Mouse (Mus musculus): Measurements from ENCODE around the gene Plxna2. TPM values are rescaled to one million over a fixed set of nuclear protein-coding genes. Genes with fewer than 3 reads are reported as not detected.

The Plxna2 gene
- polyA plus RNA-seq, 1 experiment from 2014 or later: 72.1 TPM

- H3K27me3 ChIP-seq: no peaks in the 10 kb centered on the region
- peak overlapping the region; percentile 77 for H3K4me2 ChIP-seq (replicated peaks)
- H3K4me1 ChIP-seq: peaks cover 93% of the 10 kb centered on the region
- peak overlapping the region; percentile 84; the same call in 1 of the 2 replicates for H3K4me3 ChIP-seq
- no peaks in the 10 kb centered on the region for H3K9me3 ChIP-seq
- WGBS: 84% methylated on average over 2 of the region's 2 CpGs
- H3K36me3 ChIP-seq: no peaks in the 10 kb centered on the region
- H3K9ac ChIP-seq (replicated peaks): no peak overlapping the region
- H3K27ac ChIP-seq (replicated peaks): no peak overlapping the region
- ATAC-seq (replicated peaks): no peak
These were observed 8.1 kb downstream of the Plxna2 start for GRCm38 (mm10) chr1:194626109-194626508.

- peaks cover 98% of the 10 kb centered on the region for H3K4me1 ChIP-seq
- no peak overlapping the region for H3K4me3 ChIP-seq
- H3K4me2 ChIP-seq (replicated peaks): peak overlapping the region; percentile 77
- no peaks in the 10 kb centered on the region for H3K36me3 ChIP-seq
- H3K27me3 ChIP-seq: no peaks in the 10 kb centered on the region
- H3K9ac ChIP-seq (replicated peaks): no peak overlapping the region
- H3K9me3 ChIP-seq: no peaks in the 10 kb centered on the region
- ATAC-seq (replicated peaks): no peak
- no peak overlapping the region for H3K27ac ChIP-seq (replicated peaks)
These were observed 9.3 kb downstream of the Plxna2 start for GRCm38 (mm10) chr1:194627286-194627685.

GRCm38 (mm10) chr1:194629135-194629689, 11.2 kb downstream of the Plxna2 start:
- Histone ChIP-seq H3K27me3 (no peaks in the 10 kb centered on the region), H3K36me3 (no peaks in the 10 kb centered on the region), H3K4me1 (peaks cover 100% of the 10 kb centered on the region), H3K4me3 (0 out of 2 replicates have a peak overlapping the region, but pooled peaks have one; percentile 2), H3K9ac (replicated peaks) (0 out of 2 replicates have a peak overlapping the region, but pooled peaks have one; percentile 19), H3K4me2 (replicated peaks) (peak overlapping the region; percentile 77), H3K9me3 (no peaks in the 10 kb centered on the region), H3K27ac (replicated peaks) (peak overlapping the region; percentile 65)
- ATAC-seq (replicated peaks): peak; percentile 41; the same call in 1 of the 2 replicates
- 11% methylated on average over 2 of the region's 2 CpGs for WGBS

- 17% methylated on average over 1 of the region's 1 CpGs for WGBS
- Histone ChIP-seq H3K9me3 (no peaks in the 10 kb centered on the region), H3K27ac (replicated peaks) (peak overlapping the region; percentile 69), H3K4me2 (replicated peaks) (0 out of 2 replicates have a peak overlapping the region, but pooled peaks have one; percentile 2), H3K36me3 (no peaks in the 10 kb centered on the region), H3K4me3 (no peak overlapping the region), H3K27me3 (no peaks in the 10 kb centered on the region), H3K4me1 (peaks cover 100% of the 10 kb centered on the region), H3K9ac (replicated peaks) (no peak overlapping the region)
- peak; percentile 53 for ATAC-seq (replicated peaks)
These were observed 12.6 kb downstream of the Plxna2 start for GRCm38 (mm10) chr1:194630498-194631056.

GRCm38 (mm10) chr1:194631574-194631973, 13.6 kb downstream of the Plxna2 start:
- Histone ChIP-seq H3K27ac (replicated peaks) (no peak overlapping the region), H3K4me3 (no peak overlapping the region), H3K36me3 (no peaks in the 10 kb centered on the region), H3K4me1 (peaks cover 99% of the 10 kb centered on the region), H3K4me2 (replicated peaks) (no peak overlapping the region), H3K27me3 (no peaks in the 10 kb centered on the region), H3K9ac (replicated peaks) (no peak overlapping the region), H3K9me3 (no peaks in the 10 kb centered on the region)
- WGBS: 63% methylated on average over 1 of the region's 1 CpGs
- ATAC-seq (replicated peaks): no peak

- Histone ChIP-seq H3K4me1 (peaks cover 99% of the 10 kb centered on the region), H3K4me3 (no peak overlapping the region), H3K27me3 (no peaks in the 10 kb centered on the region), H3K9ac (replicated peaks) (no peak overlapping the region), H3K36me3 (no peaks in the 10 kb centered on the region), H3K4me2 (replicated peaks) (no peak overlapping the region), H3K9me3 (no peaks in the 10 kb centered on the region), H3K27ac (replicated peaks) (no peak overlapping the region)
- ATAC-seq (replicated peaks): no peak
- 87% methylated on average over 1 of the region's 1 CpGs for WGBS
These were observed 14.0 kb downstream of the Plxna2 start for GRCm38 (mm10) chr1:194632029-194632428.

- Histone ChIP-seq H3K36me3 (no peaks in the 10 kb centered on the region), H3K9ac (replicated peaks) (no peak overlapping the region), H3K4me1 (peaks cover 98% of the 10 kb centered on the region), H3K4me2 (replicated peaks) (no peak overlapping the region), H3K9me3 (no peaks in the 10 kb centered on the region), H3K27me3 (no peaks in the 10 kb centered on the region), H3K4me3 (no peak overlapping the region), H3K27ac (replicated peaks) (0 out of 2 replicates have a peak overlapping the region, but pooled peaks have one; percentile 2)
- ATAC-seq (replicated peaks): no peak
- 44% methylated on average over 1 of the region's 1 CpGs for WGBS
These were observed 17.4 kb downstream of the Plxna2 start for GRCm38 (mm10) chr1:194635411-194635810.

- no peaks in the 10 kb centered on the region for H3K36me3 ChIP-seq
- H3K4me1 ChIP-seq: peaks cover 98% of the 10 kb centered on the region
- no peaks in the 10 kb centered on the region for H3K9me3 ChIP-seq
- H3K27ac ChIP-seq (replicated peaks): 0 out of 2 replicates have a peak overlapping the region, but pooled peaks have one; percentile 5
- H3K27me3 ChIP-seq: no peaks in the 10 kb centered on the region
- no peak overlapping the region for H3K4me2 ChIP-seq (replicated peaks)
- no peak overlapping the region for H3K9ac ChIP-seq (replicated peaks)
- H3K4me3 ChIP-seq: no peak overlapping the region
- no peak for ATAC-seq (replicated peaks)
- 58% methylated on average over 3 of the region's 3 CpGs for WGBS
These were observed 17.9 kb downstream of the Plxna2 start for GRCm38 (mm10) chr1:194635942-194636341.

- 9% methylated on average over 5 of the region's 5 CpGs for WGBS
- Histone ChIP-seq H3K27ac (replicated peaks) (peak overlapping the region; percentile 36), H3K9ac (replicated peaks) (no peak overlapping the region), H3K4me2 (replicated peaks) (no peak overlapping the region), H3K4me1 (peaks cover 98% of the 10 kb centered on the region), H3K27me3 (no peaks in the 10 kb centered on the region), H3K9me3 (no peaks in the 10 kb centered on the region), H3K36me3 (no peaks in the 10 kb centered on the region), H3K4me3 (no peak overlapping the region)
- peak; percentile 88 for ATAC-seq (replicated peaks)
These were observed 19.6 kb downstream of the Plxna2 start for GRCm38 (mm10) chr1:194637391-194638304.

- Histone ChIP-seq H3K4me3 (no peak overlapping the region), H3K27me3 (no peaks in the 10 kb centered on the region), H3K4me1 (peaks cover 89% of the 10 kb centered on the region), H3K27ac (replicated peaks) (no peak overlapping the region), H3K9ac (replicated peaks) (no peak overlapping the region), H3K9me3 (no peaks in the 10 kb centered on the region), H3K4me2 (replicated peaks) (no peak overlapping the region), H3K36me3 (peaks cover 26% of the 10 kb centered on the region)
- ATAC-seq (replicated peaks): no peak
- 69% methylated on average over 5 of the region's 5 CpGs for WGBS
These were observed 23.7 kb downstream of the Plxna2 start for GRCm38 (mm10) chr1:194641601-194642301.

- Histone ChIP-seq H3K36me3 (peaks cover 32% of the 10 kb centered on the region), H3K27me3 (no peaks in the 10 kb centered on the region), H3K4me2 (replicated peaks) (no peak overlapping the region), H3K9me3 (no peaks in the 10 kb centered on the region), H3K4me1 (peaks cover 89% of the 10 kb centered on the region), H3K27ac (replicated peaks) (no peak overlapping the region), H3K9ac (replicated peaks) (no peak overlapping the region), H3K4me3 (no peak overlapping the region)
- no peak for ATAC-seq (replicated peaks)
- 76% methylated on average over 1 of the region's 1 CpGs for WGBS
These were observed 24.3 kb downstream of the Plxna2 start for GRCm38 (mm10) chr1:194642302-194642787.
